Mouse (Mus musculus): ENCODE data around the gene Prdm16. TPM values are rescaled to one million over a fixed set of nuclear protein-coding genes. Genes with fewer than 3 reads are reported as not detected.

Prdm16 gene
- polyA plus RNA-seq, 1 experiment from 2014 or later, result 11.8 TPM

GRCm38 (mm10) chr4:154426901-154427300 is 209.8 kb downstream of the Prdm16 start:
- WGBS, result 83% methylated on average over 7 of the region's 7 CpGs
- no peak overlapping the region for H3K4me3 ChIP-seq (ENCODE audit: low read depth, low read length)
- H3K27ac ChIP-seq (ENCODE audit: low read length), result no peak overlapping the region
- ATAC-seq, result no peak
- H3K27me3 ChIP-seq (ENCODE audit: control insufficient read depth, insufficient read depth, low read depth, low read length), result peaks cover 2% of the 10 kb centered on the region; the same call in 1 of the 2 replicates
- 0 out of 2 replicates have a peak, but pooled peaks cover 3% of the 10 kb centered on the region for H3K9me3 ChIP-seq (replicated peaks; ENCODE audit: control insufficient read depth, low read length, poor library complexity, severe bottlenecking)
- H3K4me1 ChIP-seq (ENCODE audit: control insufficient read depth, insufficient read depth, low read length), result peaks cover 12% of the 10 kb centered on the region
- no peak overlapping the region for H3K4me2 ChIP-seq (ENCODE audit: low read length)
- H3K36me3 ChIP-seq (ENCODE audit: control insufficient read depth, insufficient read depth, low read length), result no peaks in the 10 kb centered on the region
- H3K9ac ChIP-seq (ENCODE audit: low read depth, low read length), result no peak overlapping the region

- Histone ChIP-seq H3K9me3 (replicated peaks; ENCODE audit: control insufficient read depth, low read length, poor library complexity, severe bottlenecking) (no peaks in the 10 kb centered on the region), H3K27ac (ENCODE audit: low read length) (no peak overlapping the region), H3K4me2 (ENCODE audit: low read length) (no peak overlapping the region), H3K36me3 (ENCODE audit: control insufficient read depth, insufficient read depth, low read length) (no peaks in the 10 kb centered on the region), H3K27me3 (ENCODE audit: control insufficient read depth, insufficient read depth, low read depth, low read length) (peaks cover 2% of the 10 kb centered on the region; the same call in 1 of the 2 replicates), H3K9ac (ENCODE audit: low read depth, low read length) (no peak overlapping the region), H3K4me1 (ENCODE audit: control insufficient read depth, insufficient read depth, low read length) (peaks cover 12% of the 10 kb centered on the region), H3K4me3 (ENCODE audit: low read depth, low read length) (no peak overlapping the region)
- WGBS, result 64% methylated on average over 17 of the region's 17 CpGs
- no peak for ATAC-seq
These were observed 211.4 kb downstream of the Prdm16 start for GRCm38 (mm10) chr4:154425284-154425683.

- 67% methylated on average over 11 of the region's 11 CpGs for WGBS
- H3K27ac ChIP-seq (ENCODE audit: low read length), result no peak overlapping the region
- H3K9me3 ChIP-seq (replicated peaks; ENCODE audit: control insufficient read depth, low read length, poor library complexity, severe bottlenecking), result no peaks in the 10 kb centered on the region
- no peak overlapping the region for H3K4me2 ChIP-seq (ENCODE audit: low read length)
- peaks cover 2% of the 10 kb centered on the region; the same call in 1 of the 2 replicates for H3K27me3 ChIP-seq (ENCODE audit: control insufficient read depth, insufficient read depth, low read depth, low read length)
- peaks cover 12% of the 10 kb centered on the region for H3K4me1 ChIP-seq (ENCODE audit: control insufficient read depth, insufficient read depth, low read length)
- no peaks in the 10 kb centered on the region for H3K36me3 ChIP-seq (ENCODE audit: control insufficient read depth, insufficient read depth, low read length)
- no peak for ATAC-seq
- no peak overlapping the region for H3K4me3 ChIP-seq (ENCODE audit: low read depth, low read length)
- H3K9ac ChIP-seq (ENCODE audit: low read depth, low read length), result no peak overlapping the region
These were observed 212.0 kb downstream of the Prdm16 start for GRCm38 (mm10) chr4:154424681-154425080.

- WGBS, result 2% methylated on average over 10 of the region's 10 CpGs
- peaks cover 2% of the 10 kb centered on the region; the same call in 1 of the 2 replicates for H3K27me3 ChIP-seq (ENCODE audit: control insufficient read depth, insufficient read depth, low read depth, low read length)
- H3K4me3 ChIP-seq (ENCODE audit: low read depth, low read length), result no peak overlapping the region
- no peak overlapping the region for H3K4me2 ChIP-seq (ENCODE audit: low read length)
- H3K9me3 ChIP-seq (replicated peaks; ENCODE audit: control insufficient read depth, low read length, poor library complexity, severe bottlenecking), result no peaks in the 10 kb centered on the region
- peaks cover 12% of the 10 kb centered on the region for H3K4me1 ChIP-seq (ENCODE audit: control insufficient read depth, insufficient read depth, low read length)
- no peaks in the 10 kb centered on the region for H3K36me3 ChIP-seq (ENCODE audit: control insufficient read depth, insufficient read depth, low read length)
- peak overlapping the region; percentile 21; the same call in 1 of the 2 replicates for H3K9ac ChIP-seq (ENCODE audit: low read depth, low read length)
- H3K27ac ChIP-seq (ENCODE audit: low read length), result no peak overlapping the region
- ATAC-seq, result no peak
These were observed 214.2 kb downstream of the Prdm16 start for GRCm38 (mm10) chr4:154422431-154422913.

- ATAC-seq, result no peak
- Histone ChIP-seq H3K36me3 (ENCODE audit: control insufficient read depth, insufficient read depth, low read length) (no peaks in the 10 kb centered on the region), H3K4me3 (ENCODE audit: low read depth, low read length) (no peak overlapping the region), H3K27me3 (ENCODE audit: control insufficient read depth, insufficient read depth, low read depth, low read length) (no peaks in the 10 kb centered on the region), H3K4me1 (ENCODE audit: control insufficient read depth, insufficient read depth, low read length) (peaks cover 12% of the 10 kb centered on the region), H3K27ac (ENCODE audit: low read length) (no peak overlapping the region), H3K4me2 (ENCODE audit: low read length) (no peak overlapping the region), H3K9me3 (replicated peaks; ENCODE audit: control insufficient read depth, low read length, poor library complexity, severe bottlenecking) (no peaks in the 10 kb centered on the region), H3K9ac (ENCODE audit: low read depth, low read length) (no peak overlapping the region)
- 77% methylated on average over 17 of the region's 17 CpGs for WGBS
These were observed 215.9 kb downstream of the Prdm16 start for GRCm38 (mm10) chr4:154420749-154421148.

- H3K9me3 ChIP-seq (replicated peaks; ENCODE audit: control insufficient read depth, low read length, poor library complexity, severe bottlenecking), result no peaks in the 10 kb centered on the region
- H3K9ac ChIP-seq (ENCODE audit: low read depth, low read length), result no peak overlapping the region
- no peaks in the 10 kb centered on the region for H3K36me3 ChIP-seq (ENCODE audit: control insufficient read depth, insufficient read depth, low read length)
- no peak overlapping the region for H3K27ac ChIP-seq (ENCODE audit: low read length)
- peaks cover 12% of the 10 kb centered on the region for H3K4me1 ChIP-seq (ENCODE audit: control insufficient read depth, insufficient read depth, low read length)
- no peak overlapping the region for H3K4me2 ChIP-seq (ENCODE audit: low read length)
- no peak overlapping the region for H3K4me3 ChIP-seq (ENCODE audit: low read depth, low read length)
- 76% methylated on average over 4 of the region's 4 CpGs for WGBS
- no peak for ATAC-seq
- H3K27me3 ChIP-seq (ENCODE audit: control insufficient read depth, insufficient read depth, low read depth, low read length), result no peaks in the 10 kb centered on the region
These were observed 216.9 kb downstream of the Prdm16 start for GRCm38 (mm10) chr4:154419766-154420165.

- no peaks in the 10 kb centered on the region for H3K27me3 ChIP-seq (ENCODE audit: control insufficient read depth, insufficient read depth, low read depth, low read length)
- H3K4me3 ChIP-seq (ENCODE audit: low read depth, low read length), result no peak overlapping the region
- ATAC-seq, result no peak
- H3K36me3 ChIP-seq (ENCODE audit: control insufficient read depth, insufficient read depth, low read length), result no peaks in the 10 kb centered on the region
- H3K4me2 ChIP-seq (ENCODE audit: low read length), result no peak overlapping the region
- H3K9me3 ChIP-seq (replicated peaks; ENCODE audit: control insufficient read depth, low read length, poor library complexity, severe bottlenecking), result no peaks in the 10 kb centered on the region
- no peak overlapping the region for H3K9ac ChIP-seq (ENCODE audit: low read depth, low read length)
- no peak overlapping the region for H3K27ac ChIP-seq (ENCODE audit: low read length)
- 30% methylated on average over 2 of the region's 2 CpGs for WGBS
- H3K4me1 ChIP-seq (ENCODE audit: control insufficient read depth, insufficient read depth, low read length), result peaks cover 12% of the 10 kb centered on the region
These were observed 217.7 kb downstream of the Prdm16 start for GRCm38 (mm10) chr4:154418993-154419392.

- Histone ChIP-seq H3K27me3 (ENCODE audit: control insufficient read depth, insufficient read depth, low read depth, low read length) (no peaks in the 10 kb centered on the region), H3K4me3 (ENCODE audit: low read depth, low read length) (no peak overlapping the region), H3K9ac (ENCODE audit: low read depth, low read length) (no peak overlapping the region), H3K9me3 (replicated peaks; ENCODE audit: control insufficient read depth, low read length, poor library complexity, severe bottlenecking) (no peaks in the 10 kb centered on the region), H3K4me1 (ENCODE audit: control insufficient read depth, insufficient read depth, low read length) (peaks cover 9% of the 10 kb centered on the region), H3K27ac (ENCODE audit: low read length) (no peak overlapping the region), H3K36me3 (ENCODE audit: control insufficient read depth, insufficient read depth, low read length) (no peaks in the 10 kb centered on the region), H3K4me2 (ENCODE audit: low read length) (no peak overlapping the region)
- ATAC-seq, result no peak
- 86% methylated on average over 4 of the region's 4 CpGs for WGBS
These were observed 218.3 kb downstream of the Prdm16 start for GRCm38 (mm10) chr4:154418327-154418744.

- H3K4me2 ChIP-seq (ENCODE audit: low read length), result no peak overlapping the region
- no peaks in the 10 kb centered on the region for H3K9me3 ChIP-seq (replicated peaks; ENCODE audit: control insufficient read depth, low read length, poor library complexity, severe bottlenecking)
- ATAC-seq, result no peak
- WGBS, result 75% methylated on average over 6 of the region's 6 CpGs
- H3K27me3 ChIP-seq (ENCODE audit: control insufficient read depth, insufficient read depth, low read depth, low read length), result no peaks in the 10 kb centered on the region
- H3K9ac ChIP-seq (ENCODE audit: low read depth, low read length), result no peak overlapping the region
- H3K36me3 ChIP-seq (ENCODE audit: control insufficient read depth, insufficient read depth, low read length), result no peaks in the 10 kb centered on the region
- H3K4me1 ChIP-seq (ENCODE audit: control insufficient read depth, insufficient read depth, low read length), result no peaks in the 10 kb centered on the region
- no peak overlapping the region for H3K4me3 ChIP-seq (ENCODE audit: low read depth, low read length)
- no peak overlapping the region for H3K27ac ChIP-seq (ENCODE audit: low read length)
These were observed 219.9 kb downstream of the Prdm16 start for GRCm38 (mm10) chr4:154416728-154417127.

All from midbrain, embryonic 16.5 days (tissue).